Mouse (Mus musculus): ENCODE results near the gene Hdac9.

The Hdac9 gene

DNA sequence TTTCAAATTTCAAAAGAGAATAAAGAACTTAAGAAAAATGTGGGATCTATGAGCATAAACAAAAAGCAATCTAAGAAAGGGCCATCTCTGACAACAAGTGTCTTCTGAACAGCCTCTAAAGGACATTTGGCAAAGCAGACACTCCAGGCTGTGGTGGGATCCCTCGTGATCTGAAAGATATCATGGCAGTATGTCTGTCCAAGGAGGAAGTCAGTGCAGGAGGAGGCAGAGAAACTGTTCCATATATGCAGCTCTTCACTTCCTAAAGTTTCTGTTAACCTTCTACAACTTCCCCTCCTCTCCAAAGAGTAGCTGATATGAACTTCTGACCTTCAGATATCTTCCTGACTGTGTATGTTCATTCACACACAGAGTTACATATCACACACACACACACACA is 220.2 kb downstream of the Hdac9 start:
- no peak for DNase-seq

DNA sequence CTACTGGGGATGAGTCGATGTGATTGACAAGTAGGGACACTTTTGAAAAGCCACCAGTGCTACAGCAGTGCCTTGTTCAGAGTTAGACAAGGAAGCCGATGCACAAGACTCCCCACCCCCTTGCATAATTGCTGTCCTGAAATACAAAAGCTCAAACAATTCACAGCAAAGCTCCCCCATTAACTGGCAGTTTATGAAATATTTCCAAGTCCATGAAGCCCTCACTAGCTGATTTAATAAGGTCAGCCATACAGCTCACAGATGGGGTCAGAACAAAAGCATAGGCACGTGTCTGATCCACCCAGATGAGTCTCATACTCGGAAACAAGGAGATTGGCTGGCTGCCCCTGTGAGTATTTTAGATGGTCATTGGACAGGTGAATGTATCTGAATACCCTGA is 228.0 kb downstream of the Hdac9 start:
- no peak for DNase-seq

GRCm38 (mm10) chr12:34683375-34683774 is 233.5 kb downstream of the Hdac9 start:
- peak in 1 of 2 experiments; percentile 10 for DNase-seq

DNA sequence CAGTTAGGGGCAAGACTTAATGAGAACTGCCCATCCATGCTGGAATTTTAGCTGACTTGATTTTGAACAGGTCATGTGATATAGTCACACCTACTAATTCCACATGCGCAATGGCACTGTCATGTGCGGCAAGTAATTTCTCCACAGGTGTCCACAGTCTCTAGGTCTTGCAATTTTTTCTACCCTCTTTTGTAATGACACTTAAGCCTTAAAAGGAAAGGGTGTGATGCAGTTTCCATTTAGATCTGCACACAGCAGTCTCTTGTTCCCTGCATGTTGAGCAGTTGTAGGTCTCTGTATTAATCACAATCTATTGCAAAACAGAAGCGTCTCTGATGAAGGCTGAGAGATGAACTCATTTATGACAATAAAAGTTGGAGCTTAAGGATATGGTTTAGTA is 234.2 kb downstream of the Hdac9 start:
- no peak for DNase-seq

DNA sequence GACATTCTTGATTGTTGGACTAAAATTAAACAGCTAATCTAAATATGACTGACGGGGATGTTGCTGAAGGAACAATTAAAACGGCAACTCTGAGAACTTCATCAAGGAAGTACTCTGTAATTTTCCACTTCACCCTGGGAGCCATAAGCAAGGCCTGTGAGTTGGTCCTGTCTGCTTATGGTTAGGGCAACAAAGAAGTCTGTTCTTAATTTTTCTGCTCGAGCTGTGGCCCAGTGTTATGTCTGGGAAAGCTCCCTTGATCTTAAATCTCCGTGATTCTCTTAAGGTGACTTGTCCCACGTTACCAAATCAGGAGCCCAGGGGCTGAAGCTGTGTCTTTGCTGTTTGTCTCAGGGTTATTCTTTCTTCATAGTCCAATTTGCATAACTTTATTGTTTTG is 236.3 kb downstream of the Hdac9 start:
- no peak for DNase-seq

- no peak for DNase-seq
These were observed 239.8 kb downstream of the Hdac9 start for GRCm38 (mm10) chr12:34677110-34677509.

GRCm38 (mm10) chr12:34674235-34674634 is 242.7 kb downstream of the Hdac9 start:
- DNase-seq, result peak; percentile 12 to 26

DNA sequence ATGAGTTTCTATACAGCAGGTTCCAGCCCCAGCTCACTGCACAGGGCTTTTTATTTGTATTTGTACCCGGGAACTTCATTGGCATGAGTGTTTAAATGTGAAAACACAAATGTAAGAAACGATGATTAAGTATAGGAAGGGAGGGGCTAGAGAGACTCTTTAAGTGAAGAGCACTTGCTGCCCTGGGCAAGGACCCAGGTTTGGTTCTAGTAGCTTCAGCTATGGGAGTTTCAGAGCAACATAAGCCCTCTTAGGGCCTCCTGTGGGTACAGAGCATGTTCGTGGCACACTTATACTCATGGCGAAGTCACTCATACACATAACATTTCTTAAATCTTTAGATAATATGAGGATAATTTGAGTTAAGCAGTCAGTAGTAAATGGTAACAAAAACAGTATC is 243.4 kb downstream of the Hdac9 start:
- DNase-seq, result peak; percentile 15 to 36

DNA sequence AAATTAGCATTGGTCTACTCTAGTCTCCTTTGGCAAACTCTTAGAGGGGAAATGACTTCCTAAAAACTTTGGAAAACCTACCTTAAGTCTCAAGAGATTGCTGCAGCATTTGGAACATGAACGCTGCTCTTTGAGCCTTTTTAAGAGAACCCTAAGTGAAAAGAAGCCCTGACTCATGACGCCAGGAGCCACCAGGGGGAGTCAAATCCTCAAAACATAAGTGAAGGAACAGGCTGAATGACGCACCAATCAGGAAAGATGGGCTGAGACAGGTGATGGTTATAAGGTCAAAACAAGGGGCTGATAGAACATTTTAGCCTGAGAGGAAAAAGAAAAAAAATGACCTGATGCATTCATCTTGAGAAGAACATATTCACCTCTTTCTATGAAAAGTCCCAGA is 252.1 kb downstream of the Hdac9 start:
- peak; percentile 57 to 73 for DNase-seq

- no peak for DNase-seq
These were observed 255.5 kb downstream of the Hdac9 start for GRCm38 (mm10) chr12:34661378-34661777.

DNA sequence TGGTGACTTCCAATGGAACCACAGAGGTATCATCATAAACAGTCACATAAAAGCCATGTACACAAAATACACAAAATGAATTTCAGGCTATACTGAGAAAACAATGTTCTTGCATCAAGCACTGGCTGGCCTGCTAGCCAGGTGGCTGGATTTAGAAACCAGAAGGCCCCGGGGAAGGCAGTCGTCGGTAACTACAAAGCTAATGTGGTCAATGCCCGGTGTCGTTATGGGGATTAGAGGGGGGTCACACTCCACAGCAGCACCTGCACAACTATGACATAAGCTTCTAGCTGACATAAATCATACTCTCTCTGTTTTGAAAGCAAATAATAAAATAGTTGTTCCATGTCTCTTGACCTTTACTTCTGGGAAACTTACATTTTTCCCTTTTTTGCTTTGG is 256.9 kb downstream of the Hdac9 start:
- DNase-seq, result no peak

DNA sequence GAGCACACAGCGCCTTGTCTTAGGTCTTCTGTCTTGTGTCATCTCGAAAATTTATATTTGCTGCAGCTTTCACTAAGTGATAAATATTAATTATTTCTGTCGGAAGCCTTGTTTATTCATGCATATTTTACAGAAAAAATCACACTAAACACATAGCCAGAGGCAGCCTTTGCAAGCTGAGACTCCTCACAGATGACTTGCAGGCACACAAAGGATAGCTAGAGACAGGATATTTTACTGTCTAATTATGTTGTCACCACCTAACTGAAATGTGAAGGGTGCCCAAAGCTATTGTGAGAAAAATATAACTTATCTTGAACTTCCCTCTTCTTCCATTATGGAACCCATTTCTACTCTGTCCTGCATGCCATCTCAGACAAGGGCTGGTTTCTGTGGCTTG is 258.3 kb downstream of the Hdac9 start:
- no peak for DNase-seq

DNA sequence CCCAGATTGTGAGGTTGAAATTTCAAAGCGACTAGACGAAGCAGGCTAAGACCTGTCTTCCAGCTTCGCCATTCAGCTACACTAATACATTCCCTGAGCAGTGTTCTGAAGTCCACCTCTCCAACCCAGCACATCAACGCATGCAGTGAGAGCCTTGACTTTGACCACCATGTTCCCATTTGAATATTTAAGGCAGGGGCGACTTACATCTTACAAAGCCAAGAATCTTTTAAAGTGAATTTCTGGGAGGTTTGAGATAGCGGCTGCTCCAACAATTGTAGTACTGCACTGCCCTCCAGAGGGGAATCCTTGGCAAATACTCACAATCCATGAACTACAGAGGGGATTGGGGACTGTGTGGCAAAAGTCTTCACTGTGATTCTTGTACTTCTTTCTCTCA is 258.8 kb downstream of the Hdac9 start:
- no peak for DNase-seq

GRCm38 (mm10) chr12:34653615-34654014 is 263.3 kb downstream of the Hdac9 start:
- no peak for DNase-seq

DNA sequence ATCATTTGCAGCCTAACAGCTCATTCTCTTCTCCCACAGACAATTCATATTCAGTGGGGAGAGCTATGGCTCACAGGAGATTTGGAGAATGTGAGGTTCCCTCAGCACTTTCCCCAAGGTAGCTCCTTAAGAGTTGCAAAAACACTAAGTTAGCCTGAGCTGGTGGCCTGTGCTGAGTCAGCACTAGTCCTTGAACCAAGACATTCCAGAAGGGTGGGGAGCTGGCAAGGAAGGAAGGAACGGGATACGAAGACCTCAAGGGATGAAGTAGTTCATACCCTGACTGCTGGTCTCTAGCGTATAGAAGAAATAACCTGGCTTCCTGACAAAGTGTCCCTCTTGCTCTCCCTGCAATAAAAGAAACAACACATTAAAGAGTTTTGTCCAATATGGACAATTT is 268.1 kb downstream of the Hdac9 start:
- no peak for DNase-seq

DNA sequence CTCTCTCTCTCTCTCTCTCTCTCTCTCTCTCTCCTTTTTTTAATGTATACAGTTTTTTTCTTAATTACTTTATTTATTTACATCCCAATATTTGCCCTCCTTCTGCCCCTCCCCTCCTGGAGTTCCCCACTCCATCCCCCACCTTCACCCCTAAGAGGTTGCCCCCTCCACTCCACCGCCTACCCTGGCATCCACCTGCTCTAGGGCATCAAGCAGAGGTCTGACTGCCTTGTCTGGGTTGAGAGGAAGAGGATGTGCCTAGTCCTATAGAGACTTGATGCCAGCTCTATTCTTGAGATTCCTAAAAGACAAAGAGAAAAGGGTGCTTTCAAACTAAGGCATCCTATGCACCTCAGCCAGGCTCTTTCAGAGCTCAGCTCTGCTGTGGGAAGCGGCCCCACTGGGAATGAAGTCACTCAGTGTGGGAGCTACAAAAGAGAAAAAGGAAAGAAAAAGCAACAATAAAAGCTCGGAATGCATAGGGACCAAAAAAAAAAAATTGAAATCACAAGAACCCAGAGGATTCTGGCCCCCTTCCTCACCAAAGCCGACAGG is 275.1 kb downstream of the Hdac9 start:
- no peak for DNase-seq

DNA sequence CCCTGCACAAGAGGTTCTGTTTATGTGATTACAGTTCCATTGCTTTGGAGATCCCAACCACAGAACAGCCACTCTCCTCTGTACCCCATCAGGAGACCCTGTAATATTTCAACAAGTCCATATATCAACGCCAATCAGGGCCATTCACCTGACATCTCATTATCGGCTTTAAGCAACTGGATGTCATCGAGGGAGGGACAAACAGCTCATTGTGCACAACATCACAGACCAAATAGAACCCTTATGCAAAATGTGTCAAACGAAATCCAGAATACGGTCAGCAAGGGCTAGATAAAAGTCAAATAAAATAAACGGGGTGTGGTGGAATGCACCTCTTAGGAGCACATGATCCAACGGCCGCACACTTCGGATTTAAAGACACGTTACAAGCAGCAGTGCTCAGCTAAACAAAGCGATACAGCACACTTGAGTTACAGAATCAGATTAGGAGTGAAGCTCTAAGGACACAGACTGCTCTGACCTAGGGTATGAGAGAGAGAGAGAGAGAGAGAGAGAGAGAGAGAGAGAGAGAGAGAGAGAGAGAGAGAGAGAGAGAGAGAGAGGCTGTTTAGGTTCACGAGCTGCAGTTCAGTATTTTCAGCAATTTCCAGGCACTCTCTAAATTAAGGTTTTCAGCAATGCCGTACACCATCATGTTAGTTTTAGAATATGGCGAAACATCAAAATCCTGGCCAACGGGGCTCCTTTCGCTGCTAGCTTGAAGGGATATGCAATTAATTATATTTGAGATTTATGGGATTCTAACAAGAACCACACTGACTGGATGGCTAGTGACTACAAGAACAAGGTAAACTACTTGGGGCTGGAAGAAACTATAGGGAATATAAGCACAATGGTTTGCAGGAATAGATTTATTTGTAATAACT is 279.4 kb downstream of the Hdac9 start:
- no peak for DNase-seq

DNA sequence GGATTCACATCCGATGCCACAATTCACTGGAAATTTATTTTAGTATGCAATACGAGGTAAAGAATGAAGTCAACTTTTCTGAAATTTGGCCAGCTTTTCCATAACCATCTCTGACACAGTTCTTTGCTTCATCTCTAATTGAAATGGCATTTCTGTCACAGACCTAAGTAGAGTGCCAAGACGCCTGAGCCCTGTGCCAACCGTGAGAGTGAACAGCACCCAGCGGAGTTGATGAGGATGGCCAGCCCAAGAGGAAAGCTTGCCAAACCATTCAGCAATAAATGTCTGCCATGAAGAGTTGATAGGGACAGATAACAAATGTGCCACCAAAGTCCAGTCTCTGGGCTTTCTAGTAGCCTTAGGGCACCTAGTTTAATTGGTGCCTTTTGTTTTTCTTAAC is 297.8 kb downstream of the Hdac9 start:
- DNase-seq, result no peak

DNA sequence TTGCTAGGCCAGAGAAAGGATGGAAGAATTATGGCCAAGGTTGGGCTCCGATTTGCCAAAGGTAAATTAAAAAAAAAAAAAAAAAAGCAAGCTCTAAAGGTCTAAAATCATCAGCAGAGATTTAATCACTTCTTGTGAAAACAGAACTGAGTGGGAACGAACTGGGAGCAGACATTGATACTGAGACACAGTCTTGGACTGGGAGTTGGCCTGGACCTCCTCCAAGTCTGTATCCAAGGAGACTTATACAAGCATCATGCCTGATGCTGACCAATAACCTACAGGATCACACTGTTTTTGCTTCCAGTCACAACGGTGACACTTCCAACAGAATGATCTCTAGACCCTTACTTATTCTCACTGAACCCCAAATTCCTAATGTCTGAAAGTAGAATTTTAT is 298.6 kb downstream of the Hdac9 start:
- DNase-seq, result no peak

GRCm38 (mm10) chr12:34617836-34618235 is 299.1 kb downstream of the Hdac9 start:
- no peak for DNase-seq

- DNase-seq, result no peak
These were observed 302.1 kb downstream of the Hdac9 start for GRCm38 (mm10) chr12:34614796-34615195.

DNA sequence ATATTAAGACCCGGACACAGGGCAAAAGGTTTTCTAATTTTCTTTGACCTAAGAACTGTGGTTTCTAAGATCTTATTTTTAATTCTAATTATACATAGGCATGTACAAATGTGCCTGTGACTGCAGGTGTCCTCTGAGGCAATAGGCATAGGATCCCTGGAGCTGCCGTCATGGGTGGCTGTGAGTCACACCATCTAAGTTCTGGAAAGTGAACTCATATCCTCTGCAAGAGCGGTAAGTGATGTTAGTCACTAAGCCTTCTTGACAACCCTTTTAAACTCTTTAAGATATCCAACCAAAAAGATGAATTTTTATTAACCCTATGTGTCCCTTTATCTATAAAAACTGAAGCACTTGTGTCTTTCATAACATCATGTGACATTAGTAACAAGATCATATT is 304.4 kb downstream of the Hdac9 start:
- DNase-seq, result no peak

GRCm38 (mm10) chr12:34604521-34604920 is 312.4 kb downstream of the Hdac9 start:
- no peak for DNase-seq

DNA sequence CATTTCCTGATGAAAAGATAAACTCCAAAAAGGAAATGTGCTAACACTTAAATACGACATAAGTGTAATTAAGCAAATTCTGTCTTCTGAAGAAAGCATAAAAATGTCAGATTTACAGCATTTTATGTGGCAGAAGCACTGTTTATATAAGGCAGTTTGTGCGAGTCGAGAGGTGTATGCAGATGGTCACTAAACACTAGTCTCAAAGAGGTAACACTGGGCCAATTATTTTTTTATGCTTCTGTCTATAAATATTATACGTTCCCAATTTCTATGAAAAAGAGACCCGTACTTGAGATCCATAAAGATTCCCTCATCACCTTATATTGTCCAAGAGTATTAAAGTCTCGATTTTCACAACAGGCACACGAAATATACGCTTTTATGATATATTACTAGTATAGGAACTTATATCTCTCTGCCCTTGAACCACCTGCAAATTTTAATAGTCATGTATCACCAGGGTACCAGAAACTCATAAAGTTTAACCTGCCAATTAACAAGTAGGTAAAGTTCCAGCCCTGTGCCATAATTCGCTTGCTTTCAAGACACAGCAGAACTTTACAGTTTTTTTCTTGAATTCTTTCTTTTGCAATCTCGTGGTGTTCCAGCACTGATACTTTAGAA is 322.6 kb downstream of the Hdac9 start:
- no peak for DNase-seq
